Mouse (Mus musculus) MEL (cell line): ENCODE measurements around the gene Col8a2. TPM values are rescaled to one million over a fixed set of nuclear protein-coding genes. Genes with fewer than 3 reads are reported as not detected.

Experiments
- DNase-seq: peaks from one replicate; pipeline ENCODE4 v3.0.0; 2011; ENCODE audit warnings: low read depth, low spot score
- H3K27ac ChIP-seq: 2 replicates; pipeline ENCODE4 v1.5.1; 2012; ENCODE audit warnings: low read depth, mild to moderate bottlenecking, control low read depth, low read length, moderate library complexity; ENCODE audit not compliant: control insufficient read depth
- H3K27me3 ChIP-seq, 2 experiments: fragments of 150-350 bp in 1 of 2; sonication (generic) in 1 of 2; 2 replicates each; pipeline ENCODE4 v1.6.1; 2012; ENCODE audit warnings: low read length in 2 of 2, mild to moderate bottlenecking in 2 of 2, improper control_type of control experiment in 1 of 2, moderate library complexity in 1 of 2; ENCODE audit not compliant: insufficient read depth in 2 of 2, control insufficient read depth in 1 of 2
- H3K36me3 ChIP-seq, 2 experiments: 2 replicates each; pipeline ENCODE4 v1.6.1; 2012 to 2014; ENCODE audit warnings: low read length in 2 of 2, improper control_type of control experiment in 1 of 2, inconsistent platforms in 1 of 2, mild to moderate bottlenecking in 1 of 2; ENCODE audit not compliant: insufficient read depth in 2 of 2, control insufficient read depth in 1 of 2
- H3K4me1 ChIP-seq, 2 experiments: fragments of 150-350 bp in 1 of 2; sonication (generic) in 1 of 2; 2 replicates each; pipeline ENCODE4 v1.6.1; 2012; ENCODE audit warnings: low read length in 2 of 2, improper control_type of control experiment in 1 of 2, mild to moderate bottlenecking in 1 of 2; ENCODE audit not compliant: insufficient read depth in 2 of 2, control insufficient read depth in 1 of 2
- H3K4me3 ChIP-seq, 2 experiments: fragments of 150-350 bp in 1 of 2; sonication (generic) in 1 of 2; 2 replicates each; pipeline ENCODE4 v1.5.1; 2012; ENCODE audit warnings: low read depth in 2 of 2, low read length in 2 of 2, mild to moderate bottlenecking in 2 of 2, moderate library complexity in 2 of 2, control low read depth in 1 of 2, improper control_type of control experiment in 1 of 2; ENCODE audit not compliant: control insufficient read depth in 1 of 2, insufficient read depth in 1 of 2
- H3K79me2 ChIP-seq: 2 replicates; pipeline ENCODE4 v1.6.1; 2012; ENCODE audit warnings: mild to moderate bottlenecking, low read length, moderate library complexity; ENCODE audit not compliant: control insufficient read depth, poor library complexity, insufficient read depth
- H3K9ac ChIP-seq: 2 replicates; pipeline ENCODE4 v1.6.1; 2012; ENCODE audit warnings: low read depth, mild to moderate bottlenecking, control low read depth, low read length, moderate library complexity; ENCODE audit not compliant: control insufficient read depth, poor library complexity, severe bottlenecking
- H3K9me3 ChIP-seq: fragments of 150-350 bp; sonication (generic); replicated peaks from 2 replicates; pipeline ENCODE4 v1.6.1; 2012; ENCODE audit warnings: mild to moderate bottlenecking, low read length, improper control_type of control experiment, moderate library complexity; ENCODE audit not compliant: insufficient read depth
- BHLHE40 ChIP-seq: IDR thresholded peaks from 2 replicates; pipeline ENCODE4 v1.6.1; 2012; ENCODE audit warnings: low read depth, mild to moderate bottlenecking, inconsistent platforms, low read length, improper control_type of control experiment, borderline replicate concordance
- CHD2 ChIP-seq: IDR thresholded peaks from 2 replicates; pipeline ENCODE4 v1.6.1; 2011; ENCODE audit warnings: low read length, improper control_type of control experiment
- CTCF ChIP-seq, 3 experiments: IDR thresholded peaks in 2 of 3; conservative IDR thresholded peaks in 1 of 3; 2 replicates each; pipeline ENCODE4 v1.5.1; 2011 to 2012; ENCODE audit warnings: low read length in 3 of 3, low read depth in 2 of 3, mild to moderate bottlenecking in 2 of 3, improper control_type of control experiment in 1 of 3, inconsistent platforms in 1 of 3, mixed read lengths in 1 of 3, moderate library complexity in 1 of 3; ENCODE audit not compliant: control insufficient read depth in 1 of 3, insufficient read depth in 1 of 3, poor library complexity in 1 of 3, severe bottlenecking in 1 of 3
- ELF1 ChIP-seq: IDR thresholded peaks from 2 replicates; pipeline ENCODE4 v1.6.1; 2014; ENCODE audit warnings: low read depth, mild to moderate bottlenecking, inconsistent platforms, low read length, improper control_type of control experiment, moderate library complexity
- ETS1 ChIP-seq: IDR thresholded peaks from 2 replicates; pipeline ENCODE4 v1.6.1; 2012; ENCODE audit warnings: low read depth, mild to moderate bottlenecking, inconsistent platforms, low read length, improper control_type of control experiment, moderate library complexity
- HCFC1 ChIP-seq: IDR thresholded peaks from 2 replicates; pipeline ENCODE4 v1.6.1; 2012; ENCODE audit warnings: low read depth, mild to moderate bottlenecking, inconsistent platforms, low read length, improper control_type of control experiment, moderate library complexity
- JUND ChIP-seq: IDR thresholded peaks from 2 replicates; pipeline ENCODE4 v1.6.1; 2011; ENCODE audit warnings: low read depth, mild to moderate bottlenecking, improper control_type of control experiment, low read length
- KAT2A ChIP-seq: conservative IDR thresholded peaks from 2 replicates; pipeline ENCODE4 v1.6.1; 2012; ENCODE audit warnings: low read depth, low read length, improper control_type of control experiment, inconsistent platforms
- MAZ ChIP-seq: IDR thresholded peaks from 2 replicates; pipeline ENCODE4 v1.6.1; 2012; ENCODE audit warnings: low read depth, mild to moderate bottlenecking, inconsistent platforms, low read length, improper control_type of control experiment
- MEF2A ChIP-seq: IDR thresholded peaks from 2 replicates; pipeline ENCODE4 v1.6.1; 2014; ENCODE audit warnings: low read depth, mild to moderate bottlenecking, inconsistent platforms, low read length, improper control_type of control experiment; ENCODE audit not compliant: poor library complexity, insufficient replicate concordance, severe bottlenecking; ENCODE audit errors: extremely low read depth
- MYB ChIP-seq: IDR thresholded peaks from 2 replicates; pipeline ENCODE4 v1.6.1; 2011; ENCODE audit warnings: mild to moderate bottlenecking, low read depth, low read length, improper control_type of control experiment
- NRF1 ChIP-seq: IDR thresholded peaks from 2 replicates; pipeline ENCODE4 v1.6.1; 2014; ENCODE audit warnings: low read depth, mild to moderate bottlenecking, inconsistent platforms, low read length, improper control_type of control experiment, moderate library complexity; ENCODE audit not compliant: poor library complexity, insufficient read depth, severe bottlenecking
- POLR2A ChIP-seq, 2 experiments: IDR thresholded peaks; 2 replicates each; pipeline ENCODE4 v1.6.1; 2011 to 2012; ENCODE audit warnings: low read length in 2 of 2, mild to moderate bottlenecking in 2 of 2, control low read depth in 1 of 2, improper control_type of control experiment in 1 of 2, low read depth in 1 of 2, moderate library complexity in 1 of 2; ENCODE audit not compliant: control insufficient read depth in 1 of 2, insufficient read depth in 1 of 2, poor library complexity in 1 of 2
- RAD21 ChIP-seq: IDR thresholded peaks from 2 replicates; pipeline ENCODE4 v1.6.1; 2011; ENCODE audit warnings: mild to moderate bottlenecking, low read depth, low read length, improper control_type of control experiment
- TCF12 ChIP-seq: IDR thresholded peaks from 2 replicates; pipeline ENCODE4 v1.6.1; 2014; ENCODE audit warnings: low read depth, mild to moderate bottlenecking, inconsistent platforms, low read length, improper control_type of control experiment, moderate library complexity
- ZMIZ1 ChIP-seq: IDR thresholded peaks from 2 replicates; pipeline ENCODE4 v1.6.1; 2012; ENCODE audit warnings: low read depth, mild to moderate bottlenecking, inconsistent platforms, low read length, improper control_type of control experiment, moderate library complexity
- polyA plus RNA-seq, 2 experiments: library from polyadenylated mRNA; stranded (reverse) in 1 of 2; unstranded in 1 of 2; fragments of >175 nt in 1 of 2; fragments of >200 nt in 1 of 2; gene quantifications; 2 replicates each; pipeline versions ENCODE4 v1.2.1 to v1.2.4; 2012; ENCODE audit warnings: low replicate concordance in 2 of 2, low read depth in 1 of 2; ENCODE audit not compliant: insufficient read length in 2 of 2, insufficient read depth in 1 of 2, missing spikeins in 1 of 2
- total RNA-seq: library from RNA; depleted of rRNA; stranded (reverse); fragments of 300-350 nt; gene quantifications from 2 replicates; pipeline ENCODE4 v1.2.3, GENCODE M21; 2012

The Col8a2 gene
- total and polyA plus RNA-seq, 3 experiments = not detected

GRCm38 (mm10) chr4:126306827-126307226, 20.2 kb downstream of the Col8a2 start:
- no peak overlapping the region for H3K9ac ChIP-seq
- no peak overlapping the region for H3K4me3 ChIP-seq
- TF ChIP-seq RAD21 (no peak), TCF12 (no peak), ELF1 (no peak), POLR2A (IDR thresholded peaks at IDR 0.05; ENCODE audit: control insufficient read depth in 1 of 2, insufficient read depth in 1 of 2, low read depth in 1 of 2, low read length in 2 of 2, poor library complexity in 1 of 2) (no peak), CHD2 (no peak), MYB (no peak), MAZ (no peak), ETS1 (no peak), BHLHE40 (no peak), HCFC1 (no peak), NRF1 (no peak), ZMIZ1 (no peak), MEF2A (no peak)
- no peak for DNase-seq
- no peaks in the 10 kb centered on the region for H3K36me3 ChIP-seq
- no peaks in the 10 kb centered on the region for H3K79me2 ChIP-seq
- no peaks in the 10 kb centered on the region for H3K9me3 ChIP-seq
- no peak overlapping the region for H3K27ac ChIP-seq
- no peaks in the 10 kb centered on the region for H3K4me1 ChIP-seq
- no peaks in the 10 kb centered on the region for H3K27me3 ChIP-seq

- no peak for DNase-seq
- Histone ChIP-seq H3K9me3 (no peaks in the 10 kb centered on the region), H3K27me3 (no peaks in the 10 kb centered on the region), H3K79me2 (no peaks in the 10 kb centered on the region), H3K9ac (no peak overlapping the region), H3K4me3 (no peak overlapping the region), H3K4me1 (peaks cover 0 to 2% of the 10 kb centered on the region in 2 experiments; a peak in 1 of 4 replicates), H3K27ac (no peak overlapping the region), H3K36me3 (peaks cover 0 to 1% of the 10 kb centered on the region in 2 experiments; a peak in 2 of 4 replicates)
- no peak for TF ChIP-seq JUND
- TF ChIP-seq ELF1 = no peak
- no peak for TF ChIP-seq KAT2A
- 0 out of 6 replicates have a peak, but pooled peaks of 1 of the 3 experiments have one; percentile 5 for TF ChIP-seq CTCF (IDR thresholded peaks at IDR 0.05 in 2 of 3, conservative IDR thresholded peaks at IDR 0.05 in 1 of 3; ENCODE audit: control insufficient read depth in 1 of 3, insufficient read depth in 1 of 3, low read depth in 2 of 3, low read length in 3 of 3, poor library complexity in 1 of 3, severe bottlenecking in 1 of 3)
Observed at GRCm38 (mm10) chr4:126309211-126309921, 22.8 kb downstream of the Col8a2 start.
